Mouse (Mus musculus) lung, postnatal 14 days (tissue): ENCODE data around the gene Fgf4.
"Not testable (repeated sequence)": the region's sequence is repeated elsewhere in the genome, so short reads cannot be mapped to it uniquely, and the experiment has no call there.

ENCODE experiments used
- DNase-seq: peaks from one replicate; pipeline ENCODE4 v3.0.0; 2021

Fgf4 gene

GRCm38 (mm10) chr7:144867602-144868001 lies 20.4 kb downstream of the Fgf4 start:
- no peak for DNase-seq

DNA sequence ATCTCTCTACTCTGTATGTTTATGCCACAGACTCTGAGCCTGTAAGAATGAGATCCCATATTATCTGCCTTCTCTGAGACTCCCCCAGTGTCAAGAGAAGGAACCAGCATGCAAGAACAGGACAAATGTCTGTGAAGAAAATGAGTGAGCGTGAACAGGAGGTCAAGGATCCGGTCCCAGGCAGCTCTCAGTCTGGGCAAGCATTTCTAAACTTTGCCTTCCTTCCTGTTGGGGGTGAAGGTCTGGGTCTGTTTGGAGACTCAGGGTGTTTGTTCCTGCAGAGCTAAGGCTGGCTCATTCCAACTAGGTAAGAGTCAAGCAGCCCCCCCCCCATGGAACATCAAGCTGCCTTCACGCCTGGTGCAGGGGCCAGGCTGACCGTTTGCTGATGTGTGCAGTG lies 25.3 kb downstream of the Fgf4 start:
- no peak for DNase-seq

GRCm38 (mm10) chr7:144873160-144873559 lies 26.0 kb downstream of the Fgf4 start:
- no peak for DNase-seq

- DNase-seq: no peak
Measured at GRCm38 (mm10) chr7:144874226-144874625, 27.1 kb downstream of the Fgf4 start.

- no peak for DNase-seq
Measured at GRCm38 (mm10) chr7:144878401-144878800, 31.2 kb downstream of the Fgf4 start.

DNA sequence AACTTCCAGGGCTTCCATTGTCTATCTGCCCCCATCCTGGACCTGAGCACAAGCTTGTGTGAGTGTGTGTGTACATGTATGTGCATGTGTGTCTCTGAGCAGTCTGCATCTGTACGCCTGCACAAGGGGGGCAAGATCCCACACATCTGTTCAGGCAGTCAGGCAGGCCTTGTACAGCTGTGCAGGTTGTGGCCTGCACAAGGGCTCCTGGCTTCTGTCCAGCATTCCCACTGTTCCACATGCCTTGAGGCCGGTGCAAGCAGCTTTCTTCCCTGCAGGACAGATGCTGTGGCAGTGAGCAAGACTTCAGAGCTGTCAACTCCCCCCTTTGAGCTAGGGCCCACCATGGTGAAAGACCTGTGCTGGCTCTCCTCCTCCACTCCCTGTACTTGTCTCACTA lies 35.9 kb downstream of the Fgf4 start:
- no peak for DNase-seq

DNA sequence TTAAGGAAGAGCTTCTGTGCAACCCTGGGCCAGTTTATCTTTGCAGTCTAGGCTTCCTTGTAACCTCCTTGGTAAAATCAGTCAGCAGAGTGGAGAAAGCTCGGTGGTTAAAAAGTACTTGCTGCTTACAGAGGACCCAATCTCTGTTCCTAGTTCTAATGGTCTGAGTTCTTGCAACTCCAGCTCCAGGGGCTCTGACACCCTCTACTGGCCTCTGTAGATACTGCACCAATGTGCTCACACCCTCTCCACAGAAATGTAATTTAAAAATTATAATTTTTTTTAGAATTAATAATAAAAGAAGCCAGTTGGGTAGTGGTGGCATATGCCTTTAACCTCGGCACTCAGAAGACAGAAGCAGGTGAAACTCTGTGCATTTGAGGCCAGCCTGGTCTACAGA lies 40.5 kb downstream of the Fgf4 start:
- DNase-seq: no peak

DNA sequence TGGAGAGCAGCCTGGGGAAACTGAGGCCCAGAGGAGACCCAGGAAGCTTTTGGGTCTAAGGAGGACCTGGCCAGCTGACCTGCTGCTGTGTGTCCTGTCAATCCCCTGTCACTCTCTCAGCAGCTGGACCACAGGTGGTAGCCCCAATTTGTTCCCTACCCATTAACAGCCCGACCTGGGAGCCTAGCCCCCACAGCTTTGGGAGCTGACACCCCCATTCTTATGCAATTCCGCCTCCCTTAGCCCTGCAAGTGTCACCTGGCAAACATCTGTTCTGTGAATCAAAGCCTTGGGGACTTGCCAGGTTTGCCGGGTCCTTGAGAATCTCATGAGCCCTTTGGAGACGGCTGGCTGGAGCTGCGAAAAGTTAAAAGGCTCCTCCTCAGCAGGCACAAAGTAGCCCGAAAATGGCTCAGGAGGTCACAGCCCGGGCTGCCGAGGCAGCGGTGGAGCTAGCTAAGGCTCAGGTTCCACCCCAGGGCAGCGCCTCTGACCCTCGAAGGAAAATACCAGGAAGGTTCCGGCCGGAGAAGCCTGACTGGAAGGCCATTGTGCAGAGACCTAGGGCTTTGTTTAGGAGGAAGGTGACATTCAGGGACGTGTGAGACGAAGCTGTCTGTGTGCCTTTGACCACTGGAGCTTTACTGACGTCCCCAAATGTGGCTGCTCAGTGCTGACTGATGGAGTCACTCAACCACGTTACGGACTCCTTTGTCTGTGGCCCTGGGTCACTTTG lies 41.6 kb downstream of the Fgf4 start:
- DNase-seq: peak; percentile 41

- not testable (repeated sequence) for DNase-seq
Measured at GRCm38 (mm10) chr7:144890661-144891060, 43.5 kb downstream of the Fgf4 start.

- no peak for DNase-seq
Measured at GRCm38 (mm10) chr7:144891863-144892262, 44.7 kb downstream of the Fgf4 start.

DNA sequence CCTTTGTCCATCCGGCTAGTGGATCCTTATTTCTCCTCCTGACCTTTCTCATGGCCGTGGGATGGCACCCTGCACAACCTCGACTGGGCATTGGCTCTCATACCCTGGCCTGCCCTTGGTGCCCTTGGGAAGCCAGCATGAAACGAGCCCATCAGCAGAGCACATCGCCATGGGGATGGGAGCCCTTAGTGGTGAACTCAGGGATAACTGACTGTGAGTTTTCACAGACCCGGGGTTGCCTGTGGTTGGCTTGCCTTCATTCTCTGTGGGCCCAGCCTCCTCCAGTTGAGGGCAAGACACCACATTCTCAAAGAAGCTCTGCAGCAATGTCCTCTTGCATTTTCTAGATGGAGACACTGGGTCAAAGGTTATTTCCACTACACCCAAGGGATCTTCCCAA lies 45.2 kb downstream of the Fgf4 start:
- no peak for DNase-seq

GRCm38 (mm10) chr7:144894191-144894590 lies 47.0 kb downstream of the Fgf4 start:
- DNase-seq: peak; percentile 52

DNA sequence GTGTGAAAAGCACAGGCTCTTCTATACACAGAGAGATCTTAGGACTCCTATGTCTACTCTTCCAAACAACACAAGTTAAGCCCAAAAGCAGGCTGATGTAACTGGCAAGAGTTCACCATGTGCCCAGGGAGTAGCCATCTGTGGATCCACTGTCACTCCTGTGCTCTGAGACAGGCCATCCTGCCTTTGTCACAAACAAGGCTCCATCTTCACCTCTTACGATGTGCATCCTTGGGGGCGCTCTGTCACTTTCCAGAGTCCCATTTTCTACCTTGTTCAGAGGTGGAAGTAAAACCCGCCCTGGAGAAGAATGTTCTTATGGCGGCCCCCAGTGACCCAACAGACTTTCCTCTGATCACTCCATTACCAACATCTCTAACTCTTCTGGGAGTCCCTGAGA lies 47.5 kb downstream of the Fgf4 start:
- DNase-seq: no peak

DNA sequence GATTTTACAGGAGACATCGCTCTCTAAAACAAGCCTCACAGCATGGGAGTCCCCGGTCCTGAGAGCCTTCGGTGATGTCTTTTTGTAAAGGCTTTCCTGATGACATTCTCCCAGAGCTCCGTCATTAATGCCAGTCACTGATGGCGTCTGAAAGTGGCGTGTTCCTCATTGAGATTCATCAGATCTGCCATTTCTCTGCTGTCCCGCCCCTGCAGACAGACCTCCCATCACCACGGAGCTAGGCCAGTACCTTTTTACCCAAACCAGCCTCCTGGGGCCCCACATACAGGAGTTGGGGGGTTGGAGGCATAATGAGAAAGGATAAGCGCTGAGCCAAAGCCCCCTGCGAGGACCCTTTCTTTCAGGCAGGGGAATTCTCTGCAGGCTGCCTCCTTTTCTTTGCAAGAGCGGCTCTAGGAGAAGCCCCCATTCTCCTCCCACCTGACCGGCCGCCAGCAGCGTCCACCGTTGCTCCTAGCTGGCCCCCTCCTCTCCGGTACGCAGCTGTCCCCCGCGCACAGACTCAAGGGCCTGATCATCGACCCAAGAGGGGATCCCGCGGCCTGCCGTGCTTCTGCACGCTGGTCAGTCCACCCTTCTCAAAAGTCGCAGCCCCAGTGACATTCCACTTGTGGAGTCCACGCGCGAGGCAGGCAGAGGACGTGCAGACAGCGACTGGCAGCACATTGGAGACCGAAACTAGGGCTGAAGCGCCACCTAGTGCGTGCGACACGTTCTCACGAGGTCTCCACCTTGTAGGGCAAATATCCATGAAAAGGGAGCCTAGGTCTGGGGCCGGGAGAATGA lies 48.3 kb downstream of the Fgf4 start:
- DNase-seq: peak; percentile 81

DNA sequence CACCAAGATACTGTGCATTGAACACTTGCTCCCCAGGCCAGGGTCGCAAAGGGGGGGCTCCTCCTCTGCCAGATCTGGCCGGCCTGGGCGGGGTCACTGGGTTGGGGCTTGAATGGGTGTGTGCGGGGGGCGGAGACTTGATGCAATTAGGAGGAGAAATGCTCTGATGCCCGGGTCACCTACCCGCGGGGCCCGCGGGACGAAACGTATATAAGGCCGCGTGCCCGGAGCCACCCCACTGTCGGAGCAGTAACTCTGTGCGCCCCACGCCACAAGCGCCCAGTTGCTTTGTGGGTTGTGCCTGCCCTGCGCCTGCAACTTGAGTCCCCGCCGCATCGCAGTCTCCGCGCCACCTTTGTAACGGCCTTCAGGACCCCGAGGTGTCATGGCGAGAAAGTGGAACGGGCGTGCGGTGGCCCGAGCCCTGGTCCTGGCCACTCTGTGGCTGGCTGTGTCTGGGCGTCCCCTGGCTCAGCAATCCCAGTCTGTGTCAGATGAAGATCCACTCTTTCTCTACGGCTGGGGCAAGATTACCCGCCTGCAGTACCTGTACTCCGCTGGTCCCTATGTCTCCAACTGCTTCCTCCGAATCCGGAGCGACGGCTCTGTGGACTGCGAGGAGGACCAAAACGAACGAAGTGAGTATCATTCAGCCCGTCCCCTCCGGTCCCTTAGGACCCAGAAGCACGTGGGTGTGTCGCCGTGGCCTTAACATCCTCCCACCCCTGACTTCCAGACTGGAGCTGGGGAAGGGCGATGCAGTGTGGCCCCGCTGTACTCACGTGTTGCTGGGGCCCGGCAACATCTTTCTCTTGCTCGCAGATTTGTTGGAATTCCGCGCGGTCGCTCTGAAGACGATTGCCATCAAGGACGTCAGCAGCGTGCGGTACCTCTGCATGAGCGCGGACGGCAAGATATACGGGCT lies 49.4 kb downstream of the Fgf4 start, which contains the start of gene Fgf15:
Gene Fgf15, plus strand, starts transcription at position 238 of the 925 bp plus-strand sequence.
- no peak for DNase-seq

GRCm38 (mm10) chr7:144898506-144898905 lies 51.3 kb downstream of the Fgf4 start:
- DNase-seq: no peak

- DNase-seq: not testable (repeated sequence)
Measured at GRCm38 (mm10) chr7:144905514-144905913, 58.3 kb downstream of the Fgf4 start.

DNA sequence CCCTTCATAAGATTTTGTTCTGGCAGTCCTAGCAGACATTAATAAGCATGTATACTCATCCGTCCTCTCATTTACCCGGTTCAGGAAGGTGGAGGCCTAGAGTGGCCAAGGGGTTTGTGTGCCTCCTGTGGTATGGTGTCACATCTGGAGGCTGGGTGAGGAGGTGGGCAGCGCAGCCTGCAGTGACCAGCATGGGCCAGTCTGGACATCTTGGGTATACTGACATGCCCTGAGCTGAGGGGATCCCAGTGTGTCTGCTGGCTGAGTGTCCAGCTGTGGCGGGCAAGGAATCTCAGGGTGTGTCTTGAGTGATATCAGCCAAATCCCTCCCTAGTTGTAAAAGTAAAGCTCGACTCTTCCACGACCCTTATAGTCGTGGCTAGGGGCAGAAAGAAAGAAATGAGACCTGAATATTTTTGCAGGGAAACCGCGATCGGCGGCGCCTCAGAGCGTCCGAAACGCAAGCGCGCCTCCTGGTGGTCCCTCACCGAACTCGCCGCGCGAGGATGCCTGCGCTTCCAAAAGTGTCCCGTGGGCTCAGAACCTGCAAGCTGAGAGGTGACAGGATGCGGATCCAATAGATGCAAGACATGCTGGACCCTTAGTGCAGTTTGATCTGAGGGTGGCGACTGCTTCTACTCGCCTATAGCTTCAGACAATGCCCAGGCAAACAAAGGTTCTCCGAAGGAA lies 59.7 kb downstream of the Fgf4 start:
- DNase-seq: peak; percentile 66

- no peak for DNase-seq
Measured at GRCm38 (mm10) chr7:144907793-144908192, 60.6 kb downstream of the Fgf4 start.

DNA sequence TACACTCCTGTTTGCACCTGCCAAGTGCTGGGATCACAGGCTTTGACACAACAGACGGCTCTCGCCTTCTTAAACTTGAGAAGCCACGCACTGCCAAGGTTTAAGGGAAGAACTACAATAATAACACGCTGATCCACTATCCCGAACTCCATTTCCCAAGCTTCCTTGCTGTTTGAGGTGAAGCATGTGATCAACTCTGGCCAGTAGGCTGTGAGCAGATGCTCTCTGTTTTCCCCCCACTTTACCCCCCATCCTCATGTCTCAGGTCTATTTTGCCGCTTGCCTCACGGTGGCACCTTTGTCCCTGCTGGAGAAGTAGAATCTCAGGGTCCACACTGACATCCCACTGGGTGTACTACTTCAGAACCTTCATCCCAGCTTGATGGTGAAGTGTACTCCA lies 61.5 kb downstream of the Fgf4 start:
- DNase-seq: no peak

- no peak for DNase-seq
Measured at GRCm38 (mm10) chr7:144911121-144911520, 64.0 kb downstream of the Fgf4 start.

DNA sequence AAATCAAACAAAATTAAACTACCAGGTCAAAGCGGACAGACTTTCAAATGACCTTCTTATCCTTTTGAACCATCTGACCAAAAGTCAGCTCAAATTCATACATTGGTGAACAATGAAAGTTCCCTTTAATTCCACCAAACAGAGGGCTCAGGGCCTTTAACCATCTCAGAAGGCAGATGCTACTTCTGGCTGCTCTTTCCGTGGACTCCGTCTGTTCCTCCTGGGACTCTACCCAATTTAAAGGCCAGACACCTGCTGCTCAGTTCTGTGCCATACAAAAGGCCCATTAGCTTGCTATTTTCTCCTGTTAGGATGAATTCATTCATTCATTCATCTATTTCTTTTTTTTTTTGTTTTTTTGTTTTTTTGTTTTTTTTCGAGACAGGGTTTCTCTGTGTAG lies 65.7 kb downstream of the Fgf4 start:
- DNase-seq: no peak
